Mouse (Mus musculus) adrenal gland, postnatal 4 days (tissue): ENCODE data around the gene Ank3. TPM values are rescaled to one million over a fixed set of nuclear protein-coding genes. Genes with fewer than 3 reads are reported as not detected.

Source experiments
- DNase-seq, 2 experiments: peaks; one replicate each; pipeline ENCODE4 v3.0.0; 2021 to 2022; ENCODE audit warnings: low spot score in 2 of 2, mixed read lengths in 2 of 2
- total RNA-seq, 2 experiments: library from RNA; stranded (reverse); gene quantifications; 2 replicates each; pipeline ENCODE4 v1.2.3; 2021

Gene Ank3
- total RNA-seq, 2 experiments from 2014 or later, result 37.4 to 54.2 TPM

DNA sequence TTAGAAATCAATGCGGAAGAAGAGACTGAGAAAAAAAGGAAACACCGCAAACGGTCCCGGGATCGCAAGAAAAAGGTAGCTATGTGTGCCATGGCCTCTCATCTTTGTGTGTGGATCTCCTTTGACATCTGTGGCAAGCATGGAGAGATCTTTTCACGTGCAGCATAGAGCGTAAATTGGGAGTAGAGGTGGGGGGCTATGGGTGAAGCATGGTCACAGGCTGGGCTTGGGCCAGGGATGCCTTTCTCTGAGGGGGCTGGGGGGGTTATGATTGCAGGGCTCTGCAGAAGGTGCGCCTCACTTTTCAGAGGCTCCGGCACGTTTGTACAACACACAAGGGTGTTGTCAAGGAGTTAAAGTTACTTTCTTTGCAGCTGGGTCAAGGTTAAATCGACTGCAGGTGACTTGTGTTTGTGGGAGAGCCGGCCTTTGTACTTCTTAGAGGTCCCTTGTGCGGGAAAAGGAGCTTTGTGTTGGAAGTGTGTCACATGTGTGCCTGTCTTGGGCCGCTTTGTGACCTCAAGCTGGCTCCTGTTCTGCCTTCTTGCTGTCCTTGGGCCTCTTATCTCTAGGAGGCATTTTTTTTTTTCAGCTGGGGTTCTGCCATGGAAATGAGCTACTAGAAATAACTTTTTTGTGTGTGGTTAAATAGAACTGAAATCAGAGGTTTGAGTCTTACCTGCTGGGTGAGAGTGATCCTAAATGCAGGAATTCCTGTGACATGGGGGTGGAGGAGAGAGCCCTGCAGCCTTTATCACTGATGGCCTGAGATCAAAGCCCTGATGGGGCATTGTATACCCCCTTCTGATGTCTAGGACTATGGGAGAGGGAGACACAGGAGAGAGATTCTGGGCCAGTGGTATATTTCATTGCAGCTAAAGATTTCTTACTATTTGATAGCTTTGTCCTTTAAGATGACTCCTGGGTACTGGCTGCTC, 308.5 kb downstream of the Ank3 start:
- no peak for DNase-seq

DNA sequence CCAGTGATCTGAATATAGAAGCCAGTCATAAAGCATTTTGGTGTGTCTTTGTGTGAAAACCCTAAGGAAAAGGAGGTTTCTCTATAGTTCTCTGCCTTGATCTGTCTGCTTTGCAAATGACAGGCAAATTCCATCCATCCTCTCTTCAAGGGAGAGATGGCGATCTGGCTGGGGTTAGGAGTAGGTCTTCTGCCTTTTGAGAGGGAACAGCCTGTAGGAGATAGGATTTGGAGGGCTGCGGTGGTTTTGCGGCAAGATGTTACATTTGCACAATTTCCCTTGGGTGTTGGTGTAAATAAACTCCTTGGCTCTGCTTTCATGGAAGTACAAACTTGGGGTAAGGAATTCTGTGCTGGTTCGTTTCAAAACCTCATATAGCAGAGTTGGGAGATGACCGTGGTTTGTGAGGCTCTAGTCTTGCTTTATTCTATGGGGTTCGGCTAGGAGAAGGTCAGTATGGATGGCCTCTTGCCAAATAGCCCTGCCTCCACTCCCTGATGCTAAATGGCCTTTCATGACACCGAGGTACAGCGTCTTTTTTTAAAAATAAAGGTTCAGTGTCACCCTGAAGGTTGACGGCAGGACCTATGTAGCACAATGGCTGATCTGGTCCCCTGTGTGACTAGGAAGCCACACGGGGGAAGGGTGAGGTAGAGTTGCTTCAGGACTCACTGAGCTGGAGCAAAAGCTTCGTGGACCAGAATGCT, 309.4 kb downstream of the Ank3 start:
- no peak for DNase-seq

DNA sequence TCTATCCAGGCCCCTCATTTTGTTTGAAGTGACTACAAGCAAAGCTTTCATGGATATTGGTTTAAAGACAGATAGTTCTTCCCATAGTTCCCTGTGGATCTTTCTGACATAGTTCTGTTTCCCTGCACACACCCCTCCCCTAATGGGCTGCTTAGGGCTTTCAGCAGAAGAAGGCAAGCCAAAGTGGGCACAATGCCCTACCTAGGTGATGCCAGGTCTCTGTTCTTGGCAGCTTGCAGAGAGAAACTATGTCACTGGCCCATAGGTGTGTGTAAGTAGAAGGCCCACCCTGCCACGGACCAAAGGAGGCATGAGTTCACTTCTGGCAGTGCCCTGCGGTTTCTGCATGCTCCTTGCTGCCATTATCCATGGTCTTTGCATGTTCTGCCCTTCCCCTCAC, 311.1 kb downstream of the Ank3 start:
- no peak for DNase-seq

DNA sequence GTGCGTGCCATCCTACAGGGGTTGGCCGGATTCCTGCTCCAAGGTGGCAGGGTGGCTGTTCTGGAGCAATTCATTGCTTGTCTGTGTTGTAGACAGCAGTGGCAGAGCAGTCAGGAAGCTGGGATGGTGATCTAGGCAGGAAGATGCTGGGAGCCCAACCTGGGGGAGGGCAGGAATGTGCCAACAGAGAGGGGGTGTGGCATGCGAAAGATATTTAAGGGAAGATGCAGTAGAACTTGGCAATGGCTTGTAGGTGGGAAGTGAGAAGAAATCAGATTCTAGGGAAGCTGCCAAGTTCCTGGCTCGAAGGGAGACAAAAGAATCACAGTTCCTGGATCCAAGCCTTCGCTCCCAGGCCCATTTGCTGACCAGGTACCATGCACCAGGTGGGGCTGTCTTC, 312.2 kb downstream of the Ank3 start:
- DNase-seq, result no peak

DNA sequence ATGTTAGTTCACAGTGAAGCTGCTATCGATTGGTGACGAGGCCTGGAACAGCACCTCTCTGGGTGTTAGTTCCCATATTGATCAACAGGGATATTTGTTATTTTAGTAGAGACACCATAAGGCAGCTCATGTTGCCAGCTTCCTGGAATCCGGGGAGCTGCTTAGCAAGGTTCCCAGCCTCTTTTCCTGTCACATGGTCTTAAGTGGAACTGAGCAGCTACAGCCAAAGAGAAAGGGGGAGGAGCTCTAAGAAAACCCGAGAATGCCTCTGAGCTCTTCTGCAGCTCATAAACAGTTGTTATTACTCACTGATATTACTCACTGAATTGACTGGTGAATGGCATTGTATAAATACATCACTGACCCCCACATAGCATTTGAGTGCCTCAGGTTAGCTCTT, 318.3 kb downstream of the Ank3 start:
- no peak for DNase-seq

DNA sequence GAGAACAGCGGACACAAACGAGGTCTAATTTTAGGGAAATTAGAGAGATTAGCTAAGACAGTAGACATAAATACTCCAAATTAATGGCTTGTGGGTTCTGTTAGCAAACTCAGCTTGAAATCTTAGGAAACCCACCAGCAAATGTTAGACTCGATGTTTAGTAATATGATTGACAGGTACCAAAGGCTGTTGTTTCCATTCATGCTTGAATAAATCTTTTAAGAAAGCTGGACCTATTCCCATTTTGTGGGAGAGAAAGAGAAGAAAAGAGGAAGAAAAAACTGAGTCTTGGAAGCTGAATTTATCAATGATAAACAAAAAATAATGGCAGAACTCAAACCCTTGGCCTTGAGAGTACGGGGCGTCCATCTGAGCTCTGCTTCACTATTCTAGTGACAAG, 320.8 kb downstream of the Ank3 start:
- no peak for DNase-seq

DNA sequence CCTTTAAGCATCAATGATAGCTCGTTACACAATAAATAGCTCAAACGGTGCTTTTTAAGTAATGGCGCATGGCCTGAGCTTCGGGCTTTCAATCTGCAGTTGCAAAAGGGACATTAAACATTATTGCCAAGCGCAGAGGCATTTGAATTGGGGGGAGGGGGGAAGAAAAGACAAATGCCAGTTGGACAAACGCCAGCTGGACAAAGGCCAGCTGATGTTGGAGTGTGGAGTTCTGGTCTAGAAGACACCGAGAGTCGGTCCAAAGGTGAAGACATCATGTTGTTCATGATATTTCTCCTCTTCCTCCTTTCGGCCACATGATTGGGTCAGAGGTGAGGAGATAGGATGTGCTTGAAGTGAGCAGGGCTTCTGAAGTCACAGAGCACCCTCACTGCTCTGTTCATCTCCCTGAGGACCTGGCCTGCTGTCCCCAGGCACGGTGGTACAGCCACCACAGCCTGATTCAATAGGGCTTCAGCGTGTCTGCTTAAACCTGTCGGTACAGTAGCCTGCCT, 321.4 kb downstream of the Ank3 start:
- DNase-seq, result no peak

DNA sequence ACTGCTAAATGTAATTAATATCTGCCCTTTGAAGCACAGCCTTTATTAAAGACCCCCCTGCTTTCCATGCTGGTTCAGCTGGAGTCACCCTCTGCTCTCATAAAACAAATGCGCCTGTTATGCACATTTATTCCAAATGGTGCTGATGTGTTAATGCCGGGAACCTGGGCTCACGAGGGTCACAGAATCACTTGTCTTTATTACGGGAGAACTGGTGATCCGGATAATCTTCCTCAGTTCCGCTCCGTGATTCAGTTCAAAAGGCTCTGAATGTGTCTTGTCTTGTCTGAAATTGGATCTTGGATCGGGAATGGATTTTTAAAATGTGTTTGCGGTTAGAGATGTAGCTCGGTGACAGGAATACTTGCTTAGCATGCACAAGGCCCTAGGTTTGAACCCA, 321.9 kb downstream of the Ank3 start:
- DNase-seq, result no peak

DNA sequence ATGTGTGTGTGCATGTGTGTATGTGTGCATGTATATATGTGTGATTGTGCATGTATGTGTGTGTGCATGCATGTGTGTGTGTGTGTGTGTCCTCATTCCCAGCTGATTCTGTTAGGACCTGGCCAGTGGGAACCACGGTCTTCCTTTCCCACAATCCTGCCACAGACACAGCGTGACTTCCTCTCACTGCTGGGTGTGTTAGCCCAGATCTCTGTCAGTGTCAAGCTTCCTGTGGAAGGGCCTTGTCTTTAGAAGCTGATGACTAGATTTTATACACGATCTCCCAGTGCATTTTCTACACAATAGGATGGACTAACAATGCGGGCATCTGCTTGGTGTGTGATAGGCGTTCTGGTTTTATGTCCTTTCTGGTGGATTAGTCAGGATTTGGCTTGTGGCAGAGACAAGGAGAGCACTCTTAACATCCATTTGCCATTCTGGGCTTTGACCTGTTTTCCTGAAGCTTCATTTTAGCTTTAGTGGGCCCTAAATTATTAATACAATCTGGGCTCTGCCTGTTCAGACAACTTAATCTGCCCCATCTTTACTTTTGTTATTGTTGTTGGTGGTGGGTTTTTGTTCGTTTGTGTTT, 322.4 kb downstream of the Ank3 start:
- no peak for DNase-seq

DNA sequence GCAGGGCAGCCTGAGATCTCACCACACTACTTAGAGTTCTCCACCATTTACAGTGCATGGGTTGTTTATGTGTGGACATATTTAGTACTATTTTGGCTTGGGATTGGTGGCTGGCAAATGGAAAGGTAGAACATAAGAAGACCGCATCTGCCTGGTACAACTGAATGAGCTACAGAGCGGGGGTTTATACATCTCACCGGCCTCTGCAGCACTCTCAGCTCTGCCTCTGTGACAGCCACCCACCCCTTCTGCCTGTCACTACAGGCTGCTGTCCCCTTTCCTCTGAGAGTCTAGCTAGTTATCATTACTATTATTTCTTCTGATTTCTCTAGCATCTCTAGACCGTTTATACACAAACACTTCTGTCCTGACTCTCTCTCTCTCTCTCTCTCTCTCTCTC, 325.6 kb downstream of the Ank3 start:
- no peak for DNase-seq

DNA sequence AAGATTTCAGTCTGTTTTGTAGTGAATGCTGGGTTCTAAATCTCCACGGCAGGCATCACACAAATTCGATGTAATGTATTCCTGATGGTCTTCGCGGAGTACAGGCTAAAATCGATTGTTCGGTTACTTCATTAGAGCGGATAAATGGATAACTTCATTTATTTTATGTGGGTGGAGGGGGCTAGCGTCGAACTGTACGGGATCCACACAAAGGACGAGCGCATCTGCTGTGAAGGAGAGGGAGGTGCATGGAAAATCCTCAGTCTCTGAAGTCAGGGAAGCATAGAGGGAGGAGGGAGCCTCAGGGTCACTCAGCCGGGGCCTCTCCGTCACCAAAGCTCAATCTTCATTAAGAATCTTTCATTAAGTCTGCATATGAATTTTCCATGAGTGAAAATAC, 326.5 kb downstream of the Ank3 start:
- DNase-seq, result no peak

DNA sequence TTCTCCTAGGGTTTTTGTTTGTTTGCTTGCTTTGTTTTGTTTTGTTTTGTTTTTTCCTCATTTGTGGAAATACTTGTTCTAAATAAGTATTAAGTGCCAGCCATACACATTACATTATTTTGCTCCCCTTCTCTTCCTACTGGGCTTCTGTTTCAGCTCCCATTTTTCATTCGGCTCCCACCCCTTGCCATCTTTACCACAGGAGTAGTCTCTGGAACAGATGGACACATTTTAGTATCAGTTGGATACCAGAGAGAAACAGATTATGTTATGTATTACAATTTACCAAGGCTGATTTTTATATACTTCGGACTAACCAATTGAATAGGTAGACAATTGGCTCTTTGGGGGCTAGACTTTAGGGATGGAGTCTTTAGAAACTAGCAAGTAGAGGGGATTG, 327.7 kb downstream of the Ank3 start:
- DNase-seq, result no peak

DNA sequence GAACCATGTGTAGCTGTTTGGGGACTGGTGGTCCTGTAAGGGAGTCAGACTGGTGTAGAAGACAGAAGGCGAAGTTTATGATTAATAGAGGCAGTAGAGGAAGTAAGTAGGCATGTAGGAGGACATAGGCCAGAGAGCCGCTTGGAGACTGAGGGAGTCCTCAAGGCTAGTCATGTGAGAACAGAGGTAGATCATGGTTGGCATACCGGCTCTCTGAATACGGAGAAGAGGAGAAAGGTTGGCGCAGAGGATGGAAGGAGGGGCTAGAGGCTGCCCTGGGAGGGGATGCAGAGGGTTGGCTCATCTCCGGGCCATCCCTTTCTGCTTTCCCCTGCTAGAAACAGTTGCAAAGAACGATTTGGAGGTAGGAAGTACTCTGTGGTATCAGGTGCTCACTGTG, 328.2 kb downstream of the Ank3 start:
- no peak for DNase-seq

DNA sequence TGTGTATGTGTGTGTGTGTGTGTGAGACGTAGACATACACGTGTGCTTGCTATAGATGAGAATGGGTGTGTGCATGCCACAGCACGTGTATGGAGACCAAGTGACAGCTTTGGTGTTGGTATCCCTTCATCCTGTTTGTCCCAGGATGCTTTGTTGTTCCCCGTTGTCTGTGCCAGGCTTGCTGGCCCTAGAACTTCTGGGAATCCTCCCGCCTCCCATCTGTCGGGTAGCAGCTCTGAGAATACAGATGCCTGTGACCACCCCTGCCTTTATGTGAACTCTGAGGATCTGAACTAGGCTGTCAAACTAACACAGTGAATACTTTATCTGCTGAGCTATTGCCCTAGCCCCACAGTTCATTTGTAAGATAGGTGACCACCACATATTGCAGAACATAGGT, 330.3 kb downstream of the Ank3 start:
- DNase-seq, result no peak

DNA sequence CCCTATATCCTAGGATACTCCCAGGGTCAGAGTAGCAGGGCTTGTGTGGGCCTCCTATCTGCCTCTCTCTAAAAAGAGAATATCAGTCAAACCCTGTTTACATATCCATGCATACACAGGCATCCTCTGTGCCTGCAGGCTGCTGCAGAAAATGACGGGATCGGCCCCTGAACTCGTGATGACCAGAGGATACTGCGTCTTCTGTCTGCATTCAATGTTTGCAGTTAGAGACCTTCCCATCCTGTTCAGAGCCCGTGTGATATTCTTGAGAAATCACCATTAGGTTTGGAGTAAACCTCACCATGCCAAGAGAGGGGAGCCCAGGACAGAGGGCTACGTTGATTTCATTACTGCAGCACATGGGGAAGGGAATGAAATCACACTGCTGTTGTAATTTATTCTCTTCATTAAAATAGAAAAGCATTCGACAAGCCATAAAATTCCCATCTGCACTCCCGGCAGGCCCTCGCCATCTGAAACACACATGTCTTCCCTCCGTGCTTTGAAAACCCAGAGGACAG, 331.8 kb downstream of the Ank3 start:
- DNase-seq, result no peak

DNA sequence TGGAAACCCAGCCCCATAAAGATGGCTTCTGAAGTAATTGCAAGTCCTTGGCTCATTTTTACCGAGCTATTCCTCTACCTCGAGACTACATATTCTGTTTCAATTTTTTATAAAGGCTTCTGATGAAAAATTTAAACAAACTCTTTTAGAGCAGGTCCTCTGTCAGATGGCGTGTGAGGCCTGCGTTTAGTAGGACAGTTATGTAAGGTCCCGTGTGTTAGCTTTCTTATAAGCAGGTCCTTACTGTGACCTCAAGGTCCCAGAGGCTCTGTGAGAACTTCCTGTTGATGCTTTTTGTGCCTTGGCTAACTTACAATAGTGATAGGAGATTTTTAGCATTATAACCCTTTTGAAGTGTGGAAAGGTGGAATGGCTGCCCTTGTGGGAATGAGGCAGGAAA, 332.8 kb downstream of the Ank3 start:
- no peak for DNase-seq

DNA sequence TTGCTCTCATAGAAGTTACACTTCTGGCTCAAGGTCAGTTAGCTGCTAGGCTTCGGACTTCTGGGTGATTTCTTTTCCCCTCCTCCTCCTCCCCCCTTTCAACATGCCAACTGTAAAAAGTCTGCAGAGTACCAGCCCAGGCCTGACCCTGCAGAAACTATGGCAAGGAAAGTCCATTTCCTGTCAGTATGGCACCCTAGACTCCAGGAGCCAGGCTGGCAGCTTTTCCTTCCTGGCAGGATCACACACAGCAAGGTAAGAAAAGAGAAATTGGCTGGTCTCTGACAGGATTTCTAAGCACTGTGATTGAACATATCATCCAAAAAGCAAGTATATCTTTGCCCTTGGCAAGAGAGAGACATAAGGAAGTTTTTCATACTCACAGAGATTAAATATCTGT, 333.3 kb downstream of the Ank3 start:
- DNase-seq, result no peak

DNA sequence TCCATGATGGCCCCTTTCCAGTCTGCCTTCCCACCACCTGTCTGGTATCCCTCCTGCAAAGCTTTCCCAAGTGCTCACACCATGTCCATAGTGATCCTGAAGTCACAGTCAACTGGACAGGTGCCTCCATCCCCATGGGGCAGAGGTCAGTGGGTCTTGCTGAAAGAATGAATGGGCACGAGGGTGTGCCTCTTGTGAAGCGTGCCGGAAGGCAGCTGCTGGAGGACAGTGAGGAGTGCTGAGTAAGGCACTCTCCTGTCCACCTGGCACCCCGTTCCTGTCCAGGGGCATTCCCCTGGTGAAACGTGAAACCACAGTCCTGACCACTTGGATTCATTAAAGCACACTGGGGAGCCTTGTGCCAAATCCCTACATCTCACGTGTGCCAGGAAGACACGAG, 337.7 kb downstream of the Ank3 start:
- no peak for DNase-seq

DNA sequence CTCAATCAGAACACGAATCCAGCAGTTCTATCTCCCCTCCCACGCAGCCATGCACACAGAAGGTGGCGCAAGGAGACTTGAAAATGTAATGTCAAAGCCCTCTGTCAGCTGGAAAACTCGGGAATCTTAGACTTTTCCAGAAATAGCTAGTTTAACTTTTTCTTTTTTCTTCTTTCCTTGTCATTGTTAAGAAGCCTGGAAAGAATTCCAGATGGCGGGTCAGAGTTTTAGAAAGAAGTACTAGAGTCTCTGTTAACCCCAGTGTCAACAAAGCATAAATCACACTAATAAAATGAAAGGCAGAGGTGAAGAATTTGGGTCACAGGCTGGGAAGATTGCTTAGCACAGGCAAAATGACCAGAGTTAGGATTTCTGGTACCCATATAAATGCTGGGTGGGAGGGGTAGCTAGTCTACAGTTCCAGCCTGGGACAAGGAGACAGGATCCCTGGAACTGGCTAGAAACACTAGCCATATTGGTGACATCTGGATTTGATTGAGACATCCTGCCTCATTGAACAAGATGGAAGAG, 340.2 kb downstream of the Ank3 start:
- DNase-seq, result no peak

DNA sequence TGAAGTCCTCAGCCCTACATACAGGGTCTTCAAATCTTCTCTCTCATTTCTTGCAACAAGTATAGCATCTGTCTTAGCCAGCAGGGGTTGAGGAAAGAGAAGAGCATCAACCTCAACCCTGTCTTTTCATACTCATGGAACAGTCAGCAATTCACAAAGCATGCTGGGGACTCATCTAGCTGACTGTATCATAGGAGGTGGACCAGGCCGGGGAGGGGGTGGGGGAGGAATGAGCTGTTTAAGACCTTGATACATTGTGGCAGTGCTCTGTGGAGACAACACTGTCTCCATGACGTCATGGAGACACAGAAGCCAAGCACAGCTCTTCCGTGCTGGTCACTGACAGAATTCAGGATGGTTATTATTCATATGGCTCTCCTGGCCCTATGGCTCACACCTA, 344.0 kb downstream of the Ank3 start:
- DNase-seq, result no peak

DNA sequence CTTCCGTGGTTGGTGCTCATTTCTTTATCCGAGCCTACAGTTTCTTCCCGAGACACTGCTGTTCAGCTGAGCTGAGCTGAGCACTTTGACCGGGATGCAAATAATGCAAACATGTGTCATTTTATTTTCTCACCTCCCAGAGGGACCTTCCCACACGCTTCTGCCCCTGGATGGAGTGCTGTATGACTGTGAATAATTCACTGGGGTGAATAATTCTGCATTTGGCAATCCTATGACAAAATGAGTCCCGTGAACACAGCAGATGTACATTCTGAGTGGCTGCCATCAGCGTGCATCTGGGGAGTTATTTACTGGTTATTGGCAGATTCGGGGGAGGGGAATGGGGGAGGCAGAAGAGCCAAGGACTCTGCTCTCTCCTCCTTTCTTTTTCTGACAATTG, 345.6 kb downstream of the Ank3 start:
- no peak for DNase-seq

DNA sequence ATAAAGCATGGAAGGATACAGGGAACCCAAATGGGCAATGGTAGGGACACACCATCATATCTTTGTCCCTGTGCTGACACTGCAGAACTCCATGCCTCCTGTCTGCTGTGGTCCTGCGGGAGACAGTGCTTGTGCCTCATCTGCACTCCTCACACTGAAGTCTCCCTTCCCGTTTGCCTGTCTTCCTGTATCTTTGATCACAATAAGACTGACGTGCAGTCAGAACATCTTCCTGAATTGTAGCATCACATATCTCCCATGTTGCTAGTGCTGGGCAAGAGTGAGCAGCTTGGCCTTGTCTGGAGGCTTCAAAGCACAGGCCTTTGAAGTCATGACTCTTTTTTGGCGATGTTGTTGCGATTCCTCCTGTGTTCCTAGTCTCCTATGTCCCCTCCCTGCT, 346.3 kb downstream of the Ank3 start:
- no peak for DNase-seq
